Mouse (Mus musculus): ENCODE results near the gene Gm2974. TPM values are rescaled to one million over a fixed set of nuclear protein-coding genes. Genes with fewer than 3 reads are reported as not detected.
"Not testable (repeated sequence)": the region's sequence is repeated elsewhere in the genome, so short reads cannot be mapped to it uniquely, and the experiment has no call there.

Gene Gm2974
- polyA plus RNA-seq (2015; fragmentation: Nextera tagmentation; extraction: Ambion mirVana), result 0.32 and 0.55 TPM in 2 replicates

- not testable (repeated sequence) for H3K9me3 ChIP-seq; H3K4me1 ChIP-seq; H3K9ac ChIP-seq; H3K27me3 ChIP-seq; ATAC-seq (ENCODE audit: borderline replicate concordance, extremely low read depth, low FRiP score, low TSS enrichment); H3K36me3 ChIP-seq; H3K27ac ChIP-seq
- H3K4me3 ChIP-seq, result peak within 1 kb of the TSS; percentile 25
- 13% methylated on average over 28 of the region's 59 CpGs for WGBS
- peak within 1 kb of the TSS; percentile 55 for H3K4me2 ChIP-seq
These were observed at the start of gene Gm2974 for GRCm38 (mm10) chr14:4182491-4183210. Gm2974 (plus strand) TSS chr14:4182576.

- not testable (repeated sequence) for H3K9me3 ChIP-seq; H3K36me3 ChIP-seq; H3K4me3 ChIP-seq; ATAC-seq (ENCODE audit: borderline replicate concordance, extremely low read depth, low FRiP score, low TSS enrichment); H3K4me1 ChIP-seq; H3K9ac ChIP-seq; H3K4me2 ChIP-seq; H3K27ac ChIP-seq; H3K27me3 ChIP-seq
- WGBS, result 87% methylated on average over 4 of the region's 4 CpGs
These were observed 40.7 kb upstream of the Gm2974 start for GRCm38 (mm10) chr14:4141646-4142045.

- H3K4me3 ChIP-seq; H3K4me1 ChIP-seq; H3K36me3 ChIP-seq; H3K27ac ChIP-seq; H3K4me2 ChIP-seq; ATAC-seq (ENCODE audit: borderline replicate concordance, extremely low read depth, low FRiP score, low TSS enrichment); H3K9me3 ChIP-seq; H3K27me3 ChIP-seq; H3K9ac ChIP-seq: not testable (repeated sequence)
- WGBS, result 36% methylated on average over 1 of the region's 2 CpGs
These were observed 17.6 kb upstream of the Gm2974 start, which contains the start of gene Gm3127 for GRCm38 (mm10) chr14:4164730-4165129. Gm3127 (plus strand) TSS chr14:4165030.

- not testable (repeated sequence) for H3K9me3 ChIP-seq; H3K9ac ChIP-seq; H3K27me3 ChIP-seq; H3K36me3 ChIP-seq; H3K27ac ChIP-seq; H3K4me1 ChIP-seq; ATAC-seq (ENCODE audit: borderline replicate concordance, extremely low read depth, low FRiP score, low TSS enrichment)
- H3K4me3 ChIP-seq, result peak overlapping the region; percentile 25
- peak overlapping the region; percentile 55 for H3K4me2 ChIP-seq
- 2% methylated on average over 13 of the region's 14 CpGs for WGBS
These were observed 346 bp upstream of the Gm2974 start for GRCm38 (mm10) chr14:4182030-4182429.

- not testable (repeated sequence) for ATAC-seq (ENCODE audit: borderline replicate concordance, extremely low read depth, low FRiP score, low TSS enrichment); H3K27me3 ChIP-seq; H3K36me3 ChIP-seq; H3K4me3 ChIP-seq; H3K9me3 ChIP-seq; H3K4me1 ChIP-seq; H3K4me2 ChIP-seq; H3K27ac ChIP-seq; H3K9ac ChIP-seq
- 33% methylated on average over 7 of the region's 10 CpGs for WGBS
These were observed 999 bp downstream of the Gm2974 start for GRCm38 (mm10) chr14:4183375-4183774.

GRCm38 (mm10) chr14:4249331-4249730 lies 67.0 kb downstream of the Gm2974 start, which contains the start of gene Gm3138:
Gm3138 (plus strand) TSS chr14:4249631.
- WGBS, result no CpG with 5 or more reads among the region's 2 CpGs
- not testable (repeated sequence) for H3K4me2 ChIP-seq; H3K9ac ChIP-seq; H3K4me3 ChIP-seq; H3K27me3 ChIP-seq; H3K27ac ChIP-seq; H3K4me1 ChIP-seq; H3K36me3 ChIP-seq; H3K9me3 ChIP-seq; ATAC-seq (ENCODE audit: borderline replicate concordance, extremely low read depth, low FRiP score, low TSS enrichment)

Other genes starting within 250 kb of the Gm2974 start
- not detected in 2 replicates for gene Gm3095, start 219.0 kb upstream of the Gm2974 start, polyA plus RNA-seq (2015; fragmentation: Nextera tagmentation; extraction: Ambion mirVana)
- gene Gm3099, start 184.2 kb upstream of the Gm2974 start, polyA plus RNA-seq (2015; fragmentation: Nextera tagmentation; extraction: Ambion mirVana), result not detected in 2 replicates
- gene Gm5796, start 158.6 kb upstream of the Gm2974 start, polyA plus RNA-seq (2015; fragmentation: Nextera tagmentation; extraction: Ambion mirVana), result 0.14 and 0.15 TPM in 2 replicates
- not detected in 2 replicates for gene Gm3115, start 98.5 kb upstream of the Gm2974 start, polyA plus RNA-seq (2015; fragmentation: Nextera tagmentation; extraction: Ambion mirVana)
- gene Gm8108, start 72.0 kb upstream of the Gm2974 start, polyA plus RNA-seq (2015; fragmentation: Nextera tagmentation; extraction: Ambion mirVana), result 0.76 TPM in 1 of 2 replicates, not detected in the other
- gene Gm3127, start 17.5 kb upstream of the Gm2974 start, polyA plus RNA-seq (2015; fragmentation: Nextera tagmentation; extraction: Ambion mirVana), result not detected in 2 replicates
- gene Gm3138, start 67.1 kb downstream of the Gm2974 start, polyA plus RNA-seq (2015; fragmentation: Nextera tagmentation; extraction: Ambion mirVana), result not detected in 2 replicates
- not detected in 2 replicates for gene Gm3149, start 134.7 kb downstream of the Gm2974 start, polyA plus RNA-seq (2015; fragmentation: Nextera tagmentation; extraction: Ambion mirVana)
- gene 2610042L04Rik, start 152.2 kb downstream of the Gm2974 start, polyA plus RNA-seq (2015; fragmentation: Nextera tagmentation; extraction: Ambion mirVana), result 0.31 and 0.37 TPM in 2 replicates
- not detected in 2 replicates for gene Gm3159, start 214.9 kb downstream of the Gm2974 start, polyA plus RNA-seq (2015; fragmentation: Nextera tagmentation; extraction: Ambion mirVana)
- gene Gm3164, start 232.9 kb downstream of the Gm2974 start, polyA plus RNA-seq (2015; fragmentation: Nextera tagmentation; extraction: Ambion mirVana), result 0.53 and 0.61 TPM in 2 replicates
- 0.37 TPM in 1 of 2 replicates, not detected in the other for gene Gm3173, start 248.4 kb downstream of the Gm2974 start, polyA plus RNA-seq (2015; fragmentation: Nextera tagmentation; extraction: Ambion mirVana)

All from lung, embryonic 15.5 days (tissue).